Mouse (Mus musculus) layer of hippocampus, adult 2 months (tissue): Measurements from ENCODE around the gene Rab7b. TPM values are rescaled to one million over a fixed set of nuclear protein-coding genes. Genes with fewer than 3 reads are reported as not detected.

ENCODE experiments used
- DNase-seq, 2 experiments: peaks; one replicate each; pipeline ENCODE4 v3.0.0; 2022; ENCODE audit warnings: low spot score in 2 of 2
- H3K27ac ChIP-seq: fragments of 200-600 bp; 2 replicates; pipeline ENCODE4 v1.8.1; 2022
- H3K4me3 ChIP-seq: fragments of 200-600 bp; 2 replicates; pipeline ENCODE4 v1.8.1; 2022; ENCODE audit warnings: mild to moderate bottlenecking
- CTCF ChIP-seq: fragments of 200-600 bp; conservative IDR thresholded peaks from 2 replicates; pipeline ENCODE4 v1.8.1; 2022; ENCODE audit warnings: antibody characterized with exemption, mild to moderate bottlenecking, moderate library complexity
- total RNA-seq, 2 experiments: library from RNA; stranded (reverse); gene quantifications; 2 replicates each; pipeline ENCODE4 v1.2.3; 2021

The Rab7b gene
- total RNA-seq, 2 experiments from 2014 or later: 0.83 to 1.6 TPM

DNA sequence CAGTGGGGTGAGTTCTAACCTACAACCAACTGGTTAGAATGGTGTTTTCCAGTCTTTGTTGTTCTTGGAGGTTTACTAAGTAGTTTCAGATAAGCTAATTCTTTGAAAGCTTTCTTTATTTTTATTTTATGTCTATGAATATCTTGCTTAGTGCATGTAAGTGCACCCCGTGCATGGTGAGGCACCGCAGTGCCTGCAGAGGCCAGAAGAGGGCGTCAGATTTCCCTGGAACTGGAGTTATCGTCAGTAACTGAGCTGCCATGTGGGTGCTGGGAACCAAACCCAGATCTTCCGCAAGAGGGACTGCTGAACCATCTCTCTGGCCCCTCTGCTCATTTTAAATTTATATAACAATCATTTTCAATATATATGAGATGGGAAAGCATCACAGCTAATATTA lies 12.9 kb downstream of the Rab7b start:
- Histone ChIP-seq H3K27ac (no peak overlapping the region), H3K4me3 (no peak overlapping the region)
- peak; percentile 49 for TF ChIP-seq CTCF
- DNase-seq: no peak

DNA sequence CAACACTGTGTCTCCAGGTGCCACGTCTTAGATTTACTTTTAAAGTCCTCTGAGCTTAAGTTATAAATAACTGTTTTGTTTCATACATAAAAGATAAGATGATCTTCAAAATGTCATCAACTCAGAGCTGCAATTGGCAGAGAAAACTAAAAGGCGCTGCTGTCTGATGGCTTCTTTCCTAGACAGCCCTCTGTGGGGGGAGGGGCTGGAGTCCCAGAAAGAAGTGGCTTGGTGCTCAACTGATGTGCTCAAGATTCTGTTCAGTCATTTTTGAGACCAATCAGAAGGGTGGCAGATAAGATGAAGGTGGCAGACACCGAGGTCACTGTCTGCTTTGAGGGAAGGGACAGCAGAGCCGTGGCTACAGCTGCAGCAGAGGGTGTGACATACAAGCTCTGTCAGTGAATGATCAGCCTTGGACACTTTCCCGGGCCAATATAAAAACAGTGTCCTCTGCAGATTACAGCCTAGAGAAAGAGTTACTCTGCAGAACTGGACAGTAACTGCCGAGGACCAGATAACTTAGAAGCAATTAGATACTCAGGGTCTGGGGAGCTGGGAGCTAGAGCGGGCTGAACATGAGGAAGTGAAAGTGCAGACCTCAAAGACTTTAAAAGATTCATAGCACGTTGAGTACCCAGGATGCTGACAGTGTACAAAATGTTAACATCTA lies 13.7 kb downstream of the Rab7b start:
- Histone ChIP-seq H3K27ac (no peak overlapping the region), H3K4me3 (no peak overlapping the region)
- DNase-seq: no peak
- no peak for TF ChIP-seq CTCF

- DNase-seq: no peak
- Histone ChIP-seq H3K27ac (no peak overlapping the region), H3K4me3 (no peak overlapping the region)
- no peak for TF ChIP-seq CTCF
These were observed 15.0 kb downstream of the Rab7b start for GRCm38 (mm10) chr1:131703482-131703881.

DNA sequence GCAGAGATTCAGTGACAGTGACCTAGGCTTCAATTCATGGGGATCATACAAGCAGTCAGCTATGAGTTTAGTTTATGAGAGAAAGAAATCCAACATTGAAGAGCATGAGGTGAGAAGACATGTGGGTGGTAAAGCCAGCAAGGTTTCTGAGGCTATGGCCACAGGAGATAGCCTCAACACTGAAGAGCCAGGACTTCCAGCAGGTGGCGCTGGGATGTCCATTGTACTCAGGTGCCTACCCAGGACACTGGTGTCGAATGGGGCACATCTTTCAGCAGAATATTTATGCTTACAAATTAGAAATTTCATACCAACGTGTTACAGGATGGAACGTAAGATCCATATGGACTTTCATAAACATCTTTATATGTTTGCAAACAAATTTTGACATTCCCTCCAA lies 19.8 kb downstream of the Rab7b start:
- Histone ChIP-seq H3K27ac (no peak overlapping the region), H3K4me3 (no peak overlapping the region)
- peak in 1 of 2 experiments; percentile 47 for DNase-seq
- TF ChIP-seq CTCF: peak; percentile 84

DNA sequence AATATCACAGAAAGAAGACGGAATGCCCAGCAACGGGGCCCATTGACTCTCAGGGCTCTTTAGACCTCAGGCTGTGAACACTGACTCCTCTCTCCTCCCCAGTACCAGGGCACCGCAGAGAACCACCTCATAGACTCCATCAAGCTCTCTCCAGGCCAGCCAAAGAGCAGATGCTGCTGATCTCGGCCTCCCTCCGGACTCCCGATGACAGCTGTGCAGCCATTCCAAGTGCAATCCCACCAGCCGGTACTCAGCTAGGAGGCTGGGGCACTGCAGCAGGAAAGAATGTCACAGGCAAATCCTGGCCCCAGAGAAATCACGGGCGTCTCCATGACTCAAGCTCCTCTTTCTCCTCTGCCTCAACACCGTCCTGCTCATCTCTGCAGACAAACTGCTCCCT lies 23.0 kb downstream of the Rab7b start:
- Histone ChIP-seq H3K27ac (no peak overlapping the region), H3K4me3 (no peak overlapping the region)
- no peak for TF ChIP-seq CTCF
- DNase-seq: no peak

DNA sequence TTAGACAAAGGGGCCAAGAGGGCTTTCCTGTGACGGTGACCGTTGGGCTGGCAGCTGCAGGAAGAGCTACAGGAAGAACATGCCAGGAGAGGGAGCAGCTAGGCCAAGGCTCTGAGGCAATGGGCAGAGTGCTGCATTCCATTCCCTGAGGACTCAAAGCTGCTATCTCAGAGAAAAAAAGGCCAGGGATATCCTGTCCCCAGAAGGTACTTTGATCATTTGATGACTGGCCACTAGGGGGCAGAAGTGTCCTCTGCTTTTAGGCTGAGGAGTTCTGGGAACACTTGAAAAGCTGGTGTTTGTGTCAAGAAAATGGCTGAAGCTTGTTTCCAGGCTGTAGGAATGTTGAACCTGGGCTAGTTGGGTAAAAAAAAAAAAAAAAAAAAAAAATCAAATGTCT lies 23.9 kb downstream of the Rab7b start:
- TF ChIP-seq CTCF: peak; percentile 90
- Histone ChIP-seq H3K27ac (no peak overlapping the region), H3K4me3 (no peak overlapping the region)
- peak; percentile 86 to 90 for DNase-seq

- H3K4me3 ChIP-seq: no peak overlapping the region
- no peak overlapping the region for H3K27ac ChIP-seq
- no peak for DNase-seq
- peak; percentile 42; the same call in 1 of the 2 replicates for TF ChIP-seq CTCF
These were observed 26.2 kb downstream of the Rab7b start for GRCm38 (mm10) chr1:131714388-131715337.

DNA sequence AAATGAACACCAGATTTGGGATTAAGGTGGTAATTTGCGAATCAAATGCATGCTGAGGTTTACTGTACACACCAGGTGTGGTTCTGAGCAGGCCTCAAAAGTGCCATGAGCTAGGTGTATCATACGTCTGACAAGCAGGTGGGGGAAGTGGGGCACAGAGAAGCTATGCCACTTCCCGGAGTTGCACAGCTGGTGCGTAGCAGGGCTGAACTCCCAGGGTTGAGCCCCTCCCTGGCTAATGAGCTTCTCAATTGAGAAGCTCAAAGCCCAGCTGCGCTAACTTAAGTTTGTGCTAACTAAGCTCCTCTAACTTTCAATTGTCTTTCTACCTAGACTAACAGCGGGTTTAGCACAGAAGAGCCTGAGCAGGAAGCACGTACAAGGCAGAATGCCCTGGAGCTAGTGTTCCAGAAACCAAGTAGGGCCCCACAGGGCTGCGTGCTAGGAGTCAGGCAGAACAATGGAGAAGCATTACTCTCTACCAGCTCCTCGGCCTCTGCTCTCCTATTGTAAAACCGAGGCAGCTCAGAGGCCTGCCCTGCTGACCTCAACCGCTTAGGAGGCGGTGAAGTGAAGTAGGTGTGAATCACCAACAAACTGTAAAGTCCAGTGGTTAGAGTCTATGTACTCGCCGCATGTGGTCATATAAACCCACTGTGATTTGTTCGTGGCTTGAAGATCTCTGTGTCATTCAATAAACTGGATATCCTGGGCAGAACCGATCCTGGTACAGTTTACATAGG lies 30.6 kb downstream of the Rab7b start:
- no peak for DNase-seq
- no peak for TF ChIP-seq CTCF

DNA sequence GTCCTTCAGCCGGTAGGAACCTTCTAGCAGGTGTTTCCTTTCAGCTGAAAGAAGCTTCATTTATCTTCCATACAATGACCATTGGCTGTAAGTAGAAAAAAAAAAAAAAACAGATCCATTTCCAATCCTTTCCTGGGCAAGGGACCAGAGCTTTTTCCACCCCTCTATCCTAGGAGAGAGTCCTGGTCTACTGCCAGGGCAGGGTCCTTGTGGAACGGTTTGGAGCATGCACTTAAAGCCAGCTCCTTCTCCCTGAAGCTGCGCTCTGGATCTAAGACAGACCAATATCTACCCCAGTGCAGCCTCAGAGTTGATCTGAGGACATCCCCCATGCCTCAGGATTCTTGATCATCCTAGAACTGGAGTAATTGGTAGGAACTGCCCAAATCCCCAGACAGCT lies 33.5 kb downstream of the Rab7b start:
- Histone ChIP-seq H3K27ac (no peak overlapping the region), H3K4me3 (no peak overlapping the region)
- no peak for DNase-seq
- no peak for TF ChIP-seq CTCF

More for the DNA sequence above, 30.6 kb downstream of the Rab7b start:
- Histone ChIP-seq H3K27ac (no peak overlapping the region), H3K4me3 (no peak overlapping the region)

GRCm38 (mm10) chr1:131723549-131723948 lies 35.1 kb downstream of the Rab7b start:
- no peak overlapping the region for H3K27ac ChIP-seq
- DNase-seq: no peak
- no peak overlapping the region for H3K4me3 ChIP-seq
- no peak for TF ChIP-seq CTCF

GRCm38 (mm10) chr1:131726586-131726985 lies 38.1 kb downstream of the Rab7b start:
- no peak for TF ChIP-seq CTCF

GRCm38 (mm10) chr1:131730639-131731437 lies 42.3 kb downstream of the Rab7b start:
- no peak overlapping the region for H3K4me3 ChIP-seq
- TF ChIP-seq CTCF: no peak
- no peak overlapping the region for H3K27ac ChIP-seq
- no peak for DNase-seq

More at GRCm38 (mm10) chr1:131726586-131726985, 38.1 kb downstream of the Rab7b start:
- no peak overlapping the region for H3K4me3 ChIP-seq
- no peak for DNase-seq
- no peak overlapping the region for H3K27ac ChIP-seq
